Mouse (Mus musculus) CH12.LX (cell line): Measurements from ENCODE around the gene Morn5. TPM values are rescaled to one million over a fixed set of nuclear protein-coding genes. Genes with fewer than 3 reads are reported as not detected.

Source experiments
- DNase-seq: peaks from one replicate; pipeline ENCODE4 v3.0.0-alpha.2; 2013; ENCODE audit errors: extremely low read depth
- H3K27ac ChIP-seq: 2 replicates; pipeline ENCODE4 v1.5.1; 2012; ENCODE audit warnings: low read depth, mild to moderate bottlenecking, control low read depth, moderate library complexity; ENCODE audit not compliant: insufficient read depth
- H3K27me3 ChIP-seq: replicated peaks from 2 replicates; pipeline ENCODE3; 2012; ENCODE audit warnings: inconsistent platforms
- H3K36me3 ChIP-seq, 2 experiments: replicated peaks in 1 of 2; 2 replicates each; pipeline versions ENCODE3 to v1.6.1; 2012; ENCODE audit warnings: inconsistent platforms in 1 of 2, low read length in 1 of 2, mild to moderate bottlenecking in 1 of 2, mixed read lengths in 1 of 2, moderate library complexity in 1 of 2; ENCODE audit not compliant: control insufficient read depth in 1 of 2, insufficient read depth in 1 of 2
- H3K4me1 ChIP-seq, 2 experiments: 2 replicates each; pipeline ENCODE4 v1.6.1; 2012; ENCODE audit warnings: inconsistent platforms in 1 of 2, moderate library complexity in 1 of 2; ENCODE audit not compliant: insufficient read depth in 2 of 2, control insufficient read depth in 1 of 2
- H3K4me2 ChIP-seq: 2 replicates; pipeline ENCODE4 v1.6.1; 2012; ENCODE audit warnings: low read depth, mild to moderate bottlenecking, control low read depth; ENCODE audit not compliant: poor library complexity, insufficient read depth, severe bottlenecking
- H3K4me3 ChIP-seq, 3 experiments: fragments of 150-350 bp in 1 of 3; sonication (generic) in 1 of 3; replicated peaks in 1 of 3; 2 replicates each; pipeline versions ENCODE3 to v1.5.1; 2011 to 2012; ENCODE audit warnings: low read depth in 2 of 3, low read length in 2 of 3, mild to moderate bottlenecking in 2 of 3, moderate library complexity in 2 of 3, control low read depth in 1 of 3, improper control_type of control experiment in 1 of 3, inconsistent platforms in 1 of 3, mixed read lengths in 1 of 3; ENCODE audit not compliant: poor library complexity in 1 of 3
- H3K79me2 ChIP-seq: replicated peaks from 2 replicates; pipeline ENCODE4 v1.6.1; 2012; ENCODE audit warnings: mild to moderate bottlenecking, moderate library complexity; ENCODE audit not compliant: control insufficient read depth, poor library complexity, insufficient read depth, severe bottlenecking; ENCODE audit errors: extremely low read depth
- H3K9ac ChIP-seq: 2 replicates; pipeline ENCODE4 v1.6.1; 2012; ENCODE audit warnings: low read depth, mild to moderate bottlenecking, control low read depth, moderate library complexity; ENCODE audit not compliant: insufficient read depth
- H3K9me3 ChIP-seq: replicated peaks from 2 replicates; pipeline ENCODE3; 2012; ENCODE audit warnings: low read length, inconsistent platforms, mixed read lengths
- BHLHE40 ChIP-seq: IDR thresholded peaks from 2 replicates; pipeline ENCODE4 v1.6.1; 2011; ENCODE audit warnings: mild to moderate bottlenecking, low read depth, low read length, improper control_type of control experiment
- CHD1 ChIP-seq: IDR thresholded peaks from 2 replicates; pipeline ENCODE4 v1.6.1; 2012; ENCODE audit warnings: low read depth, low read length, improper control_type of control experiment, inconsistent platforms
- CHD2 ChIP-seq: IDR thresholded peaks from 2 replicates; pipeline ENCODE4 v1.6.1; 2011; ENCODE audit warnings: low read length, improper control_type of control experiment
- CTCF ChIP-seq, 2 experiments: IDR thresholded peaks in 1 of 2; conservative IDR thresholded peaks in 1 of 2; 2 replicates each; pipeline ENCODE4 v1.5.1; 2011 to 2012; ENCODE audit warnings: low read depth in 2 of 2, low read length in 2 of 2, improper control_type of control experiment in 1 of 2, inconsistent platforms in 1 of 2, mild to moderate bottlenecking in 1 of 2, moderate library complexity in 1 of 2
- ELF1 ChIP-seq: IDR thresholded peaks from 2 replicates; pipeline ENCODE4 v1.6.1; 2014; ENCODE audit warnings: low read depth, mild to moderate bottlenecking, inconsistent platforms, low read length, improper control_type of control experiment
- HCFC1 ChIP-seq: IDR thresholded peaks from 2 replicates; pipeline ENCODE4 v1.6.1; 2012; ENCODE audit warnings: low read depth, mild to moderate bottlenecking, inconsistent platforms, low read length, improper control_type of control experiment
- IRF4 ChIP-seq: IDR thresholded peaks from 2 replicates; pipeline ENCODE4 v1.6.1; 2014; ENCODE audit warnings: low read depth, mild to moderate bottlenecking, inconsistent platforms, low read length, improper control_type of control experiment
- JUN ChIP-seq: IDR thresholded peaks from 2 replicates; pipeline ENCODE4 v1.6.1; 2011; ENCODE audit warnings: low read depth, mild to moderate bottlenecking, low read length, improper control_type of control experiment, moderate library complexity; ENCODE audit not compliant: insufficient read depth
- KAT2A ChIP-seq: IDR thresholded peaks from 2 replicates; pipeline ENCODE4 v1.6.1; 2012; ENCODE audit warnings: low read length, improper control_type of control experiment, inconsistent platforms; ENCODE audit not compliant: insufficient replicate concordance
- MAZ ChIP-seq: IDR thresholded peaks from 2 replicates; pipeline ENCODE4 v1.6.1; 2012; ENCODE audit warnings: low read depth, mild to moderate bottlenecking, inconsistent platforms, low read length, improper control_type of control experiment, moderate library complexity
- NELFE ChIP-seq: IDR thresholded peaks from 2 replicates; pipeline ENCODE4 v1.6.1; 2011; ENCODE audit warnings: low read depth, low read length, improper control_type of control experiment
- PAX5 ChIP-seq: IDR thresholded peaks from 2 replicates; pipeline ENCODE4 v1.6.1; 2012; ENCODE audit warnings: low read length, inconsistent platforms, mixed read lengths
- POLR2A ChIP-seq: IDR thresholded peaks from 2 replicates; pipeline ENCODE4 v1.6.1; 2011; ENCODE audit warnings: low read depth, mild to moderate bottlenecking, improper control_type of control experiment, low read length
- POLR2AphosphoS2 ChIP-seq: IDR thresholded peaks from 2 replicates; pipeline ENCODE4 v1.6.1; 2011; ENCODE audit warnings: low read depth, low read length, improper control_type of control experiment
- RCOR1 ChIP-seq: conservative IDR thresholded peaks from 2 replicates; pipeline ENCODE4 v1.6.1; 2012; ENCODE audit warnings: low read depth, mild to moderate bottlenecking, inconsistent platforms, low read length, improper control_type of control experiment
- SIN3A ChIP-seq: IDR thresholded peaks from 2 replicates; pipeline ENCODE4 v1.6.1; 2012; ENCODE audit warnings: low read length, improper control_type of control experiment, inconsistent platforms
- TCF12 ChIP-seq: IDR thresholded peaks from 2 replicates; pipeline ENCODE4 v1.6.1; 2014; ENCODE audit warnings: low read depth, mild to moderate bottlenecking, inconsistent platforms, low read length, improper control_type of control experiment
- UBTF ChIP-seq: IDR thresholded peaks from 2 replicates; pipeline ENCODE4 v1.6.1; 2012; ENCODE audit warnings: low read depth, mild to moderate bottlenecking, inconsistent platforms, low read length, improper control_type of control experiment, moderate library complexity
- USF1 ChIP-seq: IDR thresholded peaks from 2 replicates; pipeline ENCODE4 v1.6.1; 2014; ENCODE audit warnings: low read depth, mild to moderate bottlenecking, inconsistent platforms, low read length, improper control_type of control experiment
- ZNF384 ChIP-seq: IDR thresholded peaks from 2 replicates; pipeline ENCODE4 v1.6.1; 2012; ENCODE audit warnings: low read depth, low read length, improper control_type of control experiment, inconsistent platforms
- dilution Hi-C: fragments of 300-500 bp; cut with MboI; formaldehyde crosslinking; loops from 2 replicates; pipeline ENCODE4 v1.14.3; 2020; ENCODE audit warnings: low sequenced_read_pairs; ENCODE audit not compliant: extremely low pct_unique_long_range_greater_than_20kb, extremely low pct_ligation_motif_present
- in situ Hi-C: fragments of 300-500 bp; cut with MboI; formaldehyde crosslinking; loops from 3 replicates; pipeline ENCODE4 v1.14.3; 2019; ENCODE audit warnings: low sequenced_read_pairs, low pct_ligation_motif_present, low pct_unique_long_range_greater_than_20kb, mixed read lengths
- polyA plus RNA-seq: library from polyadenylated mRNA; unstranded; fragments of >175 nt; gene quantifications from 2 replicates; pipeline ENCODE4 v1.2.1, GENCODE M21; 2012; ENCODE audit warnings: low read depth; ENCODE audit not compliant: insufficient read length
- total RNA-seq, 2 experiments: library from RNA; depleted of rRNA; stranded (reverse); fragments of 300-350 nt in 1 of 2; fragments of >200 nt in 1 of 2; gene quantifications; 2 replicates each; pipeline ENCODE4 v1.2.3; 2012 to 2014

Morn5 gene
- total and polyA plus RNA-seq, 3 experiments: 0.38 TPM; not detected in 2

DNA sequence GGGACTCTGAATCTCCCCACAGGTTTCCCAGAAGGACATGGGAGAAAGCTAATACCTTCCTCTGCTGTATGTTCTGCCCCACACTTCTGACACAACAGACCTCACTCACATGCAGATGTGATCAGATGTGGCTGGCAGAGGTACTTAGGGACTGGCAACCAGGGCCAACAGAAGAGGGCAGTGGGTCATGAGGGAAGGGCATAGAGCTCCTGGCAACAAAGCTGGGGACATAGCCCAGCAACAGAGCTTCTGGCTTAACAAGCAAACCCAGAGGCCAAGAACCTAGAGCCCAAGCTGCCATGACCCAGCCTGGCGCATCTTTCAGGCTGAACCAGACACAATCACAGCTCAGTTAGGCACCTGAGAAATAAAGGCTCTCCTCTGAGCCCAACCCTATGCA lies 35.8 kb downstream of the Morn5 start:
- H3K9ac ChIP-seq: no peak overlapping the region
- no peaks in the 10 kb centered on the region for H3K9me3 ChIP-seq
- DNase-seq: no peak
- peaks cover 76% of the 10 kb centered on the region for H3K27me3 ChIP-seq
- no peaks in the 10 kb centered on the region for H3K4me1 ChIP-seq
- H3K79me2 ChIP-seq: no peaks in the 10 kb centered on the region
- dilution Hi-C loops (no loop called here), in situ Hi-C loops (no loop called here)
- no peaks in the 10 kb centered on the region for H3K36me3 ChIP-seq
- H3K4me3 ChIP-seq: no peak overlapping the region
- TF ChIP-seq CHD1: no peak
- TF ChIP-seq SIN3A: no peak
- no peak for TF ChIP-seq PAX5
- TF ChIP-seq IRF4: no peak
- TF ChIP-seq POLR2A: no peak
- no peak for TF ChIP-seq UBTF
- TF ChIP-seq, all 38 proteins: peak for 0
- no peak overlapping the region for H3K4me2 ChIP-seq
- H3K27ac ChIP-seq: no peak overlapping the region

DNA sequence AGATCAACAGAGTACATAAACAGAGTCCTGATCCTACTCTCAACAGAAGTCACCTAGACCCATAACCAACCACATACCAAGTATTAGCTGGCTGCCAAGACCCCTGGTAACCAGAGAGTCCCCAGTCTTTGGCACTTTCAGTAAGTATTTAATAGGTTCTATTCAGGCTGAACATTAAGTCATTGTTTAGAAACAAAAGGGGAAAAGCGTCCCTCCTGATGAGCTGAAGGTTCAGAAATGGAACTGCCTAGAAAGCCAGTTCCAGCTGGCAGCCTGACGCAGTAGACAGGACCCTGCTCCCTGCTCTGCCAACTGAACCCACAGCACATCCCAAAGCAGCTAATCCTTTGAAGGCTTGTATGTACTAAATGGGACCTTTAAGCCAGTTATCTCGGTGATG lies 39.9 kb downstream of the Morn5 start:
- peaks cover 82% of the 10 kb centered on the region for H3K27me3 ChIP-seq
- in situ Hi-C loops: no loop called here
- H3K27ac ChIP-seq: no peak overlapping the region
- no peaks in the 10 kb centered on the region for H3K9me3 ChIP-seq
- peaks cover 0 to 14% of the 10 kb centered on the region in 2 experiments; a peak in 2 of 4 replicates for H3K4me1 ChIP-seq
- DNase-seq: no peak
- H3K4me2 ChIP-seq: no peak overlapping the region
- H3K79me2 ChIP-seq: no peaks in the 10 kb centered on the region
- dilution Hi-C loops: no loop called here
- H3K9ac ChIP-seq: no peak overlapping the region
- TF ChIP-seq USF1: no peak
- TF ChIP-seq HCFC1: no peak
- no peak for TF ChIP-seq UBTF
- TF ChIP-seq CHD1: no peak
- TF ChIP-seq RCOR1: no peak
- TF ChIP-seq ZNF384: no peak
- TF ChIP-seq BHLHE40: no peak
- no peak for TF ChIP-seq NELFE
- TF ChIP-seq IRF4: no peak
- TF ChIP-seq TCF12: no peak
- no peak for TF ChIP-seq CHD2
- no peak for TF ChIP-seq CTCF (conservative IDR thresholded peaks at IDR 0.05 in 1 of 2, IDR thresholded peaks at IDR 0.05 in 1 of 2; ENCODE audit: low read depth in 2 of 2, low read length in 2 of 2)
- TF ChIP-seq ELF1: no peak
- no peak for TF ChIP-seq JUN
- TF ChIP-seq POLR2AphosphoS2: no peak
- TF ChIP-seq MAZ: no peak
- no peak for TF ChIP-seq KAT2A
- H3K36me3 ChIP-seq: no peaks in the 10 kb centered on the region
- H3K4me3 ChIP-seq: no peak overlapping the region
